Mouse (Mus musculus): ENCODE data around the gene Glis1.

GRCm38 (mm10) chr4:107387038-107387437 is 47.4 kb upstream of the Glis1 start:
- TF ChIP-seq CTCF (IDR thresholded peaks at IDR 0.05; ENCODE audit: low read depth) = no peak
- TF ChIP-seq EP300 (optimal IDR thresholded peaks at IDR 0.05) = no peak
